Mouse (Mus musculus) C2C12 (cell line): Measurements from ENCODE around the gene Ccdc18.

Source experiments
- CEBPB ChIP-seq: IDR thresholded peaks from one replicate; pipeline ENCODE4 v1.6.1; 2011; ENCODE audit warnings: low read depth, mild to moderate bottlenecking, control low read depth, moderate library complexity
- CTCF ChIP-seq: IDR thresholded peaks from one replicate; pipeline ENCODE4 v1.5.1; 2011; ENCODE audit not compliant: control insufficient read depth, insufficient read depth, insufficient read length
- MAX ChIP-seq: IDR thresholded peaks from one replicate; pipeline ENCODE4 v1.6.1; 2011; ENCODE audit warnings: mild to moderate bottlenecking, control low read depth
- MYOG ChIP-seq: IDR thresholded peaks from one replicate; pipeline ENCODE4 v1.6.1; 2011; ENCODE audit not compliant: control insufficient read depth, insufficient read length; ENCODE audit errors: extremely low read depth
- USF1 ChIP-seq: IDR thresholded peaks from one replicate; pipeline ENCODE4 v1.6.1; 2011; ENCODE audit warnings: low read depth, mild to moderate bottlenecking, control low read depth, moderate library complexity

DNA sequence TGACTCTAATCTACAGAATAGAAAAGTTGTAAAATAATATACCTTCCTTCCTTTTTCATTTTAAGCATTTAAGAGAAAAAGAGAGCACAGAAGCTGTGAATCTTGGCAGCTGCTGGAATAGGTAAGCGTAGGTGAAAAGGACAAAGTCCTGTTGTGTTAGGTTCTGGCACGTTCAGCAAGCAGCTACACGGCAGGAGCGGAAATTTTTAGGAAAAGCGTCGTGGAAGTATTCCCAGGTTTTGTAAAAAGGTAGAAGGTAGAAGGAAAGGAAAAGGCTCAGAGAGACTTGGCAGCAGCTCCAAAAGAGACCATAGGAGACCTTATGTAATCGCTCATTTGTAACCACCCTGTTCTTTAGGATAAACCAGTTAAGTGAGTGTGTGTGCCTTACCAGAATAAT, 23.3 kb upstream of the Ccdc18 start:
- TF ChIP-seq CTCF (no peak), CEBPB (no peak), MYOG (no peak), USF1 (no peak), MAX (no peak)
